Mouse (Mus musculus): ENCODE results near the gene Gm38655.

DNA sequence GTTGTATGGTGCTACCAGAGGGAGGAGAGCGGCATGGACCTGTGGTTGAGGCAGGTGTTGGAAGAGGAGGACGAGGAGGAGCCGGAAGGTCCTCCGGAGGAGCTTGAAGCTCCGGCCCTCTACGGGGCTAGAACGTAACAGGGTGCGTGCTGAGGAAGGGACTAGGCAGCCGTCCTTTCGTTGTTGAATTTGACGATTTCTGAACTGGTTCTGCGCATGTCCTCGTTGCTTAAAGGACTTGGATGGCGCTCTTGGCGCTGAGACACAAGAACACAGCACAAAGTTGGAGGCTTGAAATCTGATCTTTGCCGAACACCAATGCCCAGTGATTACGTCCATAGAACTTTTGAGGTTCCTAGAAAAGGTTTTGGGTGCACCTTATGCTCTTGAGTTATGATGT lies 9.7 kb upstream of the Gm38655 start:
- no peak for TF ChIP-seq ZNF384 (IDR thresholded peaks at IDR 0.05; ENCODE audit: low read depth, low read length)
- TF ChIP-seq EP300 (IDR thresholded peaks at IDR 0.05; ENCODE audit: low read length), result no peak
- no peak for TF ChIP-seq TBP (conservative IDR thresholded peaks at IDR 0.05; ENCODE audit: low read depth, low read length)
- TF ChIP-seq MAX (IDR thresholded peaks at IDR 0.05; ENCODE audit: low read length), result no peak
- no peak for TF ChIP-seq CTCF (conservative IDR thresholded peaks at IDR 0.05 in 1 of 2, IDR thresholded peaks at IDR 0.05 in 1 of 2; ENCODE audit: low read depth in 2 of 2, low read length in 2 of 2)
- no peak for TF ChIP-seq RCOR1 (conservative IDR thresholded peaks at IDR 0.05; ENCODE audit: low read depth, low read length)
- no peak for TF ChIP-seq IRF4 (IDR thresholded peaks at IDR 0.05; ENCODE audit: low read depth, low read length)
- TF ChIP-seq SMC3 (IDR thresholded peaks at IDR 0.05; ENCODE audit: low read depth, low read length), result no peak

Measured in CH12.LX (cell line).